Mouse (Mus musculus): ENCODE measurements around the gene Atp8a2. TPM values are rescaled to one million over a fixed set of nuclear protein-coding genes. Genes with fewer than 3 reads are reported as not detected.

Gene Atp8a2
- polyA plus RNA-seq, 1 experiment from 2014 or later, result 36.6 TPM

MicroRNAs encoded within 50 kb of the gene (microRNA counts, 519-probe panel; counts per million panel counts)
- microRNA mmu-miR-719, result not detected

Small RNAs within 50 kb of the gene (microRNA-seq; reads per million reads assigned to microRNA genes)
- not detected for gene Mir719

Other genes starting within 250 kb of the Atp8a2 start
- 0.29 TPM in 1 of 2 replicates, not detected in the other for gene Nupl1, start 54.3 kb upstream of the Atp8a2 start, polyA plus RNA-seq (2015; fragmentation: Nextera tagmentation; extraction: Ambion mirVana)
- 51.7 and 55.5 TPM in 2 replicates for gene Gm49336, start 54.3 kb upstream of the Atp8a2 start, polyA plus RNA-seq (2015; fragmentation: Nextera tagmentation; extraction: Ambion mirVana)
- 65.0 and 68.2 TPM in 2 replicates for gene Mtmr6, start 68.0 kb upstream of the Atp8a2 start, polyA plus RNA-seq (2015; fragmentation: Nextera tagmentation; extraction: Ambion mirVana)
- 26.7 and 28.5 TPM in 2 replicates for gene Amer2, start 176.1 kb upstream of the Atp8a2 start, polyA plus RNA-seq (2015; fragmentation: Nextera tagmentation; extraction: Ambion mirVana)